10 mouse cellular contexts compared by ENCODE assay signal in the genomic region with DNA sequence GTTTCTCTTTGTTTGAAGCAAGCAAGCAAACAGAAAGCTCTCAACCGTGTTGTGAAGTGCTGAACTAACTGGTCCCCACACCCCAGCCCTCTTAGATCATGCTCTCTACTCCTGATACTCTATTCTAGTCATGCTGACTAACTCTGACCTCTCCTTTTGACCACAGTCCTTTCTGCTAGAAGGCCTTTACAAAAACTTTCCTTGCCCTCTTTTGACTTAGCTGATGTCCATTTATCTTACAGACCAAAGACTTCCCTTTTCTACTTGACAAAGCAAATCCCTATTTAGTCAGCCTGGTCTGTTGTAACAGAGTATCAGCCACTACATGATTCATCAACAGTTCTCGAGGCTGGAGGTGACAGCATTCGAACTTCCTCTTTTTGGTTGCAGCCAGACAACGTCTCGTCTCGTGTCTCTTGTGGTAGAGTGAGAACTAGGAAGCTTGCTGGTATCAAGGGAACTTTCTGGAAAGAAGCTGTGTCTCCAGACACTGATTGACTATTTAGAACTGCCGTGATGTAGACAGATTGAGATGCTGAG. TPM values are rescaled to one million over a fixed set of nuclear protein-coding genes. Genes with fewer than 3 reads are reported as not detected.
DNase-seq lines count a peak whose midpoint lies in the region; ATAC-seq and TF ChIP-seq lines count a peak whose summit lies in the region.
"Had no signal": no experiment of that assay in that cellular context is flagged by ENCODE, and none has a peak within 500 bp of the region (broad histone marks: within the 10 kb centered on the region; RNA-seq: fewer than 3 reads in every experiment).

No protein-coding gene starts in this region.

- H3K4me2 ChIP-seq in heart, embryonic 11.5 days = no peak overlapping the region
- no peak overlapping the region for H3K4me2 ChIP-seq in hindbrain, embryonic 14.5 days (replicated peaks)

- no peaks in the 10 kb centered on the region for H3K4me1 ChIP-seq in heart, embryonic 11.5 days (ENCODE audit: control insufficient read depth, insufficient read depth, low read length)
- H3K4me1 ChIP-seq in bone marrow, adult 2 months (ENCODE audit: control insufficient read depth, insufficient read depth, low read length) = peaks cover 2% of the 10 kb centered on the region; the same call in 1 of the 2 replicates
- H3K4me1 ChIP-seq in hindbrain, embryonic 14.5 days (replicated peaks; ENCODE audit: control insufficient read depth, insufficient read depth, low read length) = no peaks in the 10 kb centered on the region

- no peak overlapping the region for H3K9ac ChIP-seq in heart, embryonic 11.5 days (ENCODE audit: low read depth, low read length)
- H3K9ac ChIP-seq in hindbrain, embryonic 14.5 days = no peak overlapping the region

- no peak for TF ChIP-seq POLR2A in bone marrow, adult 2 months (IDR thresholded peaks at IDR 0.05; ENCODE audit: borderline replicate concordance, control insufficient read depth, low read depth, low read length)

- H3K27me3 ChIP-seq in heart, embryonic 11.5 days (ENCODE audit: control insufficient read depth, insufficient read depth, low read length) = no peaks in the 10 kb centered on the region; the same call in 1 of the 2 replicates
- H3K27me3 ChIP-seq in hindbrain, embryonic 14.5 days (ENCODE audit: control insufficient read depth, insufficient read depth, low read length) = no peaks in the 10 kb centered on the region

- H3K27ac ChIP-seq in heart, embryonic 11.5 days (ENCODE audit: low read depth, low read length) = no peak overlapping the region
- H3K27ac ChIP-seq in bone marrow, adult 2 months (ENCODE audit: control insufficient read depth, insufficient read depth, low read depth, low read length, poor library complexity) = peak overlapping the region; percentile 55; the same call in 1 of the 2 replicates
- H3K27ac ChIP-seq in macrophage = peak overlapping the region; percentile 99
- no peak overlapping the region for H3K27ac ChIP-seq in hindbrain, embryonic 14.5 days

- no peaks in the 10 kb centered on the region for H3K79me2 ChIP-seq in macrophage (ENCODE audit: inconsistent target)

- no peak for TF ChIP-seq CTCF in bone marrow, adult 2 months (IDR thresholded peaks at IDR 0.05; ENCODE audit: control insufficient read depth, insufficient read depth, low read length)

- DNase-seq in heart, adult 8-10 months (ENCODE audit: low spot score) = peak; percentile 39
- DNase-seq in 3T3-L1 (ENCODE audit: low read depth, low spot score) = peak; percentile 4
- DNase-seq in urinary bladder, adult 2 months (ENCODE audit: low spot score) = no peak
- DNase-seq in adrenal gland, postnatal 10 days = no peak
- no peak for DNase-seq in hindbrain, embryonic 14.5 days (ENCODE audit: low spot score)
- DNase-seq: kidney, adult 8-10 months; thymus, adult 2 months had no signal

- no peak overlapping the region for H3K4me3 ChIP-seq in heart, embryonic 11.5 days (ENCODE audit: low read depth, low read length)
- no peak overlapping the region for H3K4me3 ChIP-seq in bone marrow, adult 2 months (replicated peaks; ENCODE audit: control insufficient read depth, low read depth, low read length)
- H3K4me3 ChIP-seq in macrophage (ENCODE audit: inconsistent target) = no peak overlapping the region
- H3K4me3 ChIP-seq in hindbrain, embryonic 14.5 days (replicated peaks; ENCODE audit: low read length) = no peak overlapping the region

- H3K36me3 ChIP-seq in heart, embryonic 11.5 days (ENCODE audit: control insufficient read depth, insufficient read depth, low read length) = no peaks in the 10 kb centered on the region
- H3K36me3 ChIP-seq in macrophage (ENCODE audit: inconsistent target) = no peaks in the 10 kb centered on the region
- H3K36me3 ChIP-seq in hindbrain, embryonic 14.5 days (replicated peaks; ENCODE audit: control insufficient read depth, insufficient read depth) = no peaks in the 10 kb centered on the region

- ATAC-seq in heart, embryonic 11.5 days (replicated peaks; ENCODE audit: insufficient number of reproducible peaks, low FRiP score, low TSS enrichment) = no peak
- ATAC-seq in hindbrain, embryonic 14.5 days (ENCODE audit: low FRiP score) = no peak

- WGBS in heart, embryonic 11.5 days (ENCODE audit: insufficient replicate concordance) = 55% methylated on average over 7 of the region's 7 CpGs
- 3% methylated on average over 7 of the region's 7 CpGs for WGBS in bone marrow, adult 2 months
- under 1% methylated on average over 7 of the region's 7 CpGs for WGBS in macrophage (ENCODE audit: missing documents)
- WGBS in hindbrain, embryonic 14.5 days = 35% methylated on average over 7 of the region's 7 CpGs

- H3K9me3 ChIP-seq in heart, embryonic 11.5 days (replicated peaks; ENCODE audit: control insufficient read depth, low read length) = no peaks in the 10 kb centered on the region
- H3K9me3 ChIP-seq in hindbrain, embryonic 14.5 days (ENCODE audit: control insufficient read depth, low read length) = no peaks in the 10 kb centered on the region

RNA-seq across cellular contexts. Expression of gene Gm9817, which starts 30.4 kb away (rescaled TPM):
- under 1 TPM; 0.11 to 0.17 (median 0.14) TPM for total RNA-seq in heart, adult 8-10 months (2022)
- polyA plus RNA-seq in heart, embryonic 11.5 days (2014; fragmentation: Nextera tagmentation; extraction: Ambion mirVana) = 0.23 TPM in 1 of 2 replicates, not detected in the other
- not detected in 2 replicates for polyA plus RNA-seq in bone marrow, adult 2 months (2011; ENCODE audit: insufficient read depth, insufficient read length, low replicate concordance, missing spikeins)
- under 1 TPM in 9 of 26 experiments, not detected in 17; 0.29 to 0.83 (median 0.42) TPM for total RNA-seq in macrophage (2018; cell fraction: chromatin; rRNA removed)
- total RNA-seq in macrophage (2018; cell fraction: cytosol; rRNA removed) = not detected
- total RNA-seq in macrophage (2018; cell fraction: nucleus; rRNA removed) = under 1 TPM in 4 of 26 experiments, not detected in 22; 0.17 to 0.58 (median 0.22) TPM
- 0.07 TPM in 1 of 3 replicates, not detected in the others for polyA plus RNA-seq in macrophage (2018)
- 0.13 and 0.21 TPM in 2 replicates for polyA plus RNA-seq in urinary bladder, adult 2 months (2012; rRNA removed)
- total RNA-seq in adrenal gland, postnatal 10 days (2021) = under 1 TPM in 1 of 2 experiments, not detected in 1; 0.15 TPM
- polyA plus RNA-seq in hindbrain, embryonic 14.5 days (2014; fragmentation: Nextera tagmentation; extraction: Ambion mirVana) = 0.09 TPM in 1 of 2 replicates, not detected in the other
- polyA plus RNA-seq: thymus, adult 2 months had no signal

Comparison
In these comparisons a context has a peak if more than half of its experiments do, and no peak if none do; other contexts are left out.
1. DNase-seq: peak in heart, adult 8-10 months (single experiment) and 3T3-L1 (single experiment); none in urinary bladder, adult 2 months (single experiment), adrenal gland, postnatal 10 days (single experiment) and hindbrain, embryonic 14.5 days (single experiment).
2. H3K27ac ChIP-seq: peak in bone marrow, adult 2 months (single experiment) and macrophage (single experiment); none in heart, embryonic 11.5 days (single experiment) and hindbrain, embryonic 14.5 days (single experiment).